Mouse (Mus musculus) cerebellum, adult 9-11 months (tissue): ENCODE measurements at regions not wholly inside any gene's neighbourhood (a gene's known extent, or its start where the extent isn't known, plus 50 kb on each side); places are given as distances from the start of the nearest gene placed in this dataset.

Experiments
- DNase-seq: peaks from one replicate; pipeline ENCODE4 v3.0.0; 2022

DNA sequence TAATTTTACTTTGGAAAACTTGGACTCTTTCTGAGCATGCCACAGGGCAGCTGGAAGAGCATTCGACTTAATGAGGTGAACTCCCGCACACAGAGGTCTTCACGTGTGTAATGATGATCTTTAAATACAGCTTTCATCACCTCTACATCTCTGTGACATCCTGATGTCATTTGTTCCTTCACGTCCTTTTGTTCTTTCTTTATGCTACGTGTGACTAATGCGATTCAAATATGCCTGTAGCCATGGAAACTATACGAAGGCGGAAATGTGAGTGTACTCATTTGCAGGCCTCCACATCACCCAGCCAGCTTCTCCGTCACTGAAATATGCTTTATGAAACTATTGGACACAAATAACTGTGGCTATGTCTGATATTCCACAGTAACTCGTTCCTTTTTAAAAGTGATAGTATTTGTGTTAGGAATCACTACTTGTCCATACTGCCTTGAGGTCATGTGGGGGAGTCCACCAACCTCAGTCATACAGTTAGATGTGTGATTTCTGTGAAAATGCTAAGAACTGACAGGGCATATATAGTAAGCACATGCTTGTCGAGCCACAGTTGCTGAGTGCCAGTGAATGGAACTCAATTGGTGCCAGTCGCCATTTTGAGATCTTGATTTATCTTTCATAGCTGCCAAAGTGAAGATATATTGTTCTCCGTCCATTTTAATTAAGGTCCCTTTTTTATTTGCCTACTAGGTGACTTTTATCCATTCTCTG lies 145.9 kb downstream of the Plk2 start:
- DNase-seq, result no peak

DNA sequence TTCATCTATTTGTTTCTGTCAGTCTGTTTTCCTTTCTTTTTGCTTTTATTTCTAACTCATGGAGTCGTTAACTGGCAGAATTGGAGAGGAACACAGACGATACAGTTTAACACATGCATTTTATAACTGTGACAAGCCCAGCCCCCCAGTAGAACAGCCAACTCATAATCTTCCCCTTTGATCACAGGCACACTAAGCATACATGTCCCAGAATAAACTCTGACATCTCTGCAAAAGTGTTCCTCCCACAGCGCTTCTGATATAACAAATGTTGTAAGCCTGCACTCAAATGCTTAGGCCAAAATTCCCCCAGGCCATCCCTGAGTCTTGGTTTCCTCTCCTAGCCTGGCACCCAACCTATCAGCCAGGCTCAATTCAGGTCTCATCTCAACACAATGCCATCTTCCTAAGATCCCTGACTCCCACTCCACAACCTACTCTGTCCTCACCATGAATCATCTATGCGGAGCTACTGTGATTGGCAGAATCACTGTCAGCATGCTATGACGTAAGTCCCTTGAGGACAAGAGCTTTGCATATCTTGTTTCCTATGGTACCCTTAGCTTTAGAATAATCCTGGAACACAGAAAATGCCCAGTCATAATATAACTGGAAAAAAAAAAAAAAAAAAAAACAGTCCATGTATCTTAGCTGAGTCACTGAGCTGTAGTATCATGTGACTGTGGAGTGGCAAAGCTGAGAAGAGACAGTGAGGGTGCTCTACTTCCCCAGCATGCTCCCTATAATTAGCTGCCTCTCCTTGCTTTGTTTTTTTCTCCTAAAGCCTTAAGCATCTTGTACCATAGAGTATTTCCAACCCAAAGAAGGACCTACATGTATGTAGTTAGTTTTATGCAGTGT lies 146.7 kb downstream of the Plk2 start:
- no peak for DNase-seq

DNA sequence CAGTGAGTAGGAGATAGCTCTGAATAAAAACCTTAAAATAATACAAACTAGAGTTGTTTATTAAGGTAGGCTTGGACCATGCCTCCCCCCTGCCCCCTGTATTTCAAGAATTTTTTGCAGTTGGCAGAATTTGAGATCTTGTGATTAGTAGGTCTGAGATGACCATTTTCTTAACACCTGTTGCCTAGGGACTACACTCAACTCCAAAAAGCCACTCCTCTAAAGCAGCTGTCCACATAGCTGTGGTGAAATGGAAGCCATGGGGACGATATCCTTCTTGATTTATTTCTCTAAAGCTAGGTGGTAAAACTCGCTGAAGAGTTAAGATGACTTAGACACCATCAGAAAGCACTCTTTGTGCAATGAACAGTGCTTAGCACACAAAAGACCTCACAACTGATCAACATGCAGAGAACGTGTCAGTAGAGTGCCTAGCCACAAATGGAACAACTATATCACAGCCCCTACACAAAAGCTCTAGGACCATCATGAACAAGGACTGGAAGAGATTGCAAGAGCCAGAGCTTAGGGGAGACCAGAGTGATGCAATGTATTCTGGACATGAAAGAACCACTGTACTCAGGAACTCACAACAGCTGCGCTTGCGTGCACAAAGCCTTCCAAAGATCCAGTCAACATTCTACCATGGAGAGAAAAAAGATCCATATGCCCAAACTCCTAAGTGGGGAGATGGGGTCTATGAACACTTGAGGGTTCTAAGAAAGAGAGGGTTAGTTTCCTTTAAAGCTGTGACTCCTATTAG lies 147.6 kb downstream of the Plk2 start:
- DNase-seq, result no peak

DNA sequence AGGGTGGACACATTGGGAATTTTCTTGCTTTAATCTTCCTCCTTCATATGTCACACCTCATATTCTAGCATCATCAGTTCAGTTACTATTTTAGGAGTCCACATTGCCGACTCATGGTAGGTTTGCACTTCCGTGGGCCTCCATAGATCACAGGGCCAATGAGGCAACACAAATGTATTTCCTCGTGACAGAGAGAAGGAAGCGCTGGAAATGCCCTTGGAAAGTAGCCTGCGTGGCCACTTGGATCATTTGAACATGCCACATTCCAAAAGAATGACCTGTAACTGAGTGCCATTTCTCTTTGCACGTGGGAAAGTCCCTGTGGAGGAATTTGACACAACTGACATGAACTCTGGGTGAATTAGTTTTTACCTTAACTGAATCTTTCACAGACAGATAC lies 150.6 kb downstream of the Plk2 start:
- DNase-seq, result no peak

DNA sequence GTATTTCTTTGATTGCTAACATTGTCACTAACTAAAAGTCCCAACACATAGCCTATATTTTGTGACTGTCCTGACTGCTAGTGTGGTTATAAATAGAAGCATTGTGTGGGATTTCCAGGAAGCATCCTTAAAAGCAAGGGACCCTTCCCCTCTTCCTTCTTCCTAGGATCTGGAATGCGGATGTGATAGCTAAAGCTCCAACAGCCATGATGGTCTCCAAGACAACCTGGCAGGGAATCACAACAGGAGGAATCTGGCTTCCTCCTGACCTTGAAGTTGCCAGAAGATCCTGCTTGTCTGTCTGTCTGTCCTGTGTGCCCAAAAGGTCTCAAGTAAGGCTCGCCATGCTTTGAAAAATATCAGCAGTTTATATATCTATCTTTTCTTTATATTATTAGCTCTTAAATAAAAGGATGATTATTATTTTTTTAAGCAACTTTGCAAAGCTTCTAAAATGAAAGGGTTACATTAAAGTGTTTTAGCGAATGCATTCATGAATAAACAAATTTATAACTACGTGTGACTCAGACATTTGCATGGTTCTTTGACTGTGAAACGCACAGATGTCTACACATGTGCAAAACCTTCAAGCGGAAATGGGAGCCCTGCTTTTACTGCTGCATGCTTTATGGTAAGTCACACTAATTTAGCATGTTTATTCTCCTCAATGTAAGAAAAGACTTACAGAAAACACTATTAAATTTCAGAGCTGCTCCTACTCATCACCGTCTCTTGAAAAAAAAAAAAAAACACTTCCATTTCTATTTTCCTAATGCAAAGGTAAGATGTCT lies 160.9 kb downstream of the Plk2 start:
- DNase-seq, result no peak

DNA sequence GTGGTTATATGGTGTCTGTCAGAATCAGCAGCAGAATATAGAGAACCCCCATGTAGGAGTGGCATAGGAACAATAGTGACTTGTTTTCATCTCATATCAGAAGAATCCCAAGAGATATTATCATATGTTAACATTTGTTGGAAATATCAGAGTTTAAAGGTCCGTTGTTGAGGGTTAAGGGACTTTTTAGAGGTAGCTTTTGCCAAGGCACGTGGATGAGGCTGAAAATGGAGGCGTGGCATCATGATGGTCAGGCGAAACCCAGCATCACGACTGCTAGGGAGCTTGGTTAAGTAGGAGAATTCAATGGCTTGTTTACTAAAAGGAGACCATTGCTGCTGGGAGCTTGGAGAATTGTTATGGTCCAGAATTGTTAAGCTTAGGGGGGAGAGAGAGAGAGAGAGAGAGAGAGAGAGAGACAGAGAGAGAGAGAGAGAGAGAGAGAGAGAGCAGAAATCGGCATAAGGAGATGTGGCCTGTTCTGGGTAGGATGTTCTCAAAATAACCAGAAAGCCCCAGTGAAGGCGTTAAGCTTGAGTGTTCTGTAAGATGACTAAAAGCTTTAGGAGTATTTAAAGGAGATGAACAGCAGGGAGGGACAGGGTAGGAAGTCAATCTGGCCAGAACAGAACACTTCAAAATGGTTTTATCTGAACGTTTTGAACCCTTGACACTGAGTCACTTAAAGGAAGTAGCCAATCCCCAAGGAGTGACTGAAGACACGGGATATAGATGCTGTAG lies 161.7 kb downstream of the Plk2 start:
- no peak for DNase-seq

DNA sequence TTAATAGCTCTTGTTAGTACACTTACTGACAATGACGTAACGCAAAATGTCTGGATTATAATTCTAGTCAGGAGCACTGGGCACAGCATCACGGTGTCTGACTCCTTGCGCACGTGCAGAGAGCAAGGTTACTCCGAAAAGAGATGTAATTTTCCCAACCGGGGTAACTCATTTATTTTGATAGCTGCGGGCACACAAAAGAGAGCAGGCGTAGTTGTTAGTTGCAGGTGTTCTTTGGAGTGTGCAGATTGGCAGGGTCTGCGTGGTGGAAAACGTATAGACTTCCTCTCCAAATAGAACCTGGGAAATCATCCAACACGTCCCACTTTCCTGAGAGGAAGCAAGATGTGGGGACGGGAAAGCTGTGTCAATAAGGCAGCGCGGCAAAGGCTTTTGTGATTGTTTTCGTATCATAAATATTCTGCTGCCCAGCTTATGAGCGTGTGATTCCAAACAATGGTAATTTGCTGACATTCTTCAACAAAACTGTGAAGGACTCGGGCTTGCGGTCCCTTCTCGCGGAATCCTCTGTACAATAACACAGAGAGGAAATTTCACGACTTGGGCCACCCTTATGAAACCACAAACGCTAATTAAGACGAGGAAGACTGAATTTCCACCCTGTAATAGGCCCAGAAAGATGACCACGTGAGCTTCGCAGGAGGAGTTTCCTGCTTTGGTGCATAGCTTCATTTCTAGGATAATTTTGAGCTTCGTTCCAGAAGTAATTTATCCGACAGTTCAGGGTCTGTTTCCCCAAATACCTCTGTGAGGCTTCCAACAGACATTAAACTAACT lies 163.3 kb downstream of the Plk2 start:
- DNase-seq, result no peak

DNA sequence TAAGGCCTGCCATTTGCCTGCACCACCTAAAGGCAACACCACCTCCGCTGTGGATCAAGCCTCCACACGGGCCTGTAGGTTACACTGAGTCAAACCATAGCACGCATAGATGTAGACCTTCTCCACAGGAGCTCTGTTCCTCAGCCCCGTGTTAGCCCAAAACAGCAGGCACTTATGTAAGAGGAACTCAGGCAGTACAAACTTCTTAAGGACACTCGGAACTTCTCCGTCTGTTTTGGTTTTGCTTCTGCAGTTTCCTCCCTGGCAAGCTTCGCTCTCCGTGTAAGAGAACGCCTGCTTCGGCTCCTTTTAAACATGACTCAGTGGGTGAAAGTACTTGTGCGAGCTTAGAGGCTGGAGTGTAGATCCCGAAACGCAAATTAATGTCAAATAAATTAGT lies 165.7 kb downstream of the Plk2 start:
- no peak for DNase-seq

DNA sequence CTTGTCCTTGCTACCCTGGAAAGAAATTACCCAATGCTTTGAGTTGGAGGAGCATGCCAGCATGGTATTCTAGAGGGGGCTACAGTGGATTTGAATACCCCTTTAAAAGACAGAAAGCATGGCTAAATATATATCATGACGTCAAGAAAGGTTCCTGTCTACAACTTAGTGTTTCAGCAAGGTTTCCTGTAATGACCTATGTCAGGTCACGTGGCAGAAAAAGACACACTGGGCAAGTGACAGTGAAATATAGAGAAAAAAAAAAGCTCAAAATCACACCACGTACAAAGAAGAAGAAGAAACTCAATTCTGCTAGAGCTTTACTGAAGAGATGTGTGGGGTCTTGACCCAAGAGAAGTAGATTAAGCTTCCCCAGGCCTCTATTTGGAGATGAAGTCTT lies 167.7 kb downstream of the Plk2 start:
- DNase-seq, result no peak

DNA sequence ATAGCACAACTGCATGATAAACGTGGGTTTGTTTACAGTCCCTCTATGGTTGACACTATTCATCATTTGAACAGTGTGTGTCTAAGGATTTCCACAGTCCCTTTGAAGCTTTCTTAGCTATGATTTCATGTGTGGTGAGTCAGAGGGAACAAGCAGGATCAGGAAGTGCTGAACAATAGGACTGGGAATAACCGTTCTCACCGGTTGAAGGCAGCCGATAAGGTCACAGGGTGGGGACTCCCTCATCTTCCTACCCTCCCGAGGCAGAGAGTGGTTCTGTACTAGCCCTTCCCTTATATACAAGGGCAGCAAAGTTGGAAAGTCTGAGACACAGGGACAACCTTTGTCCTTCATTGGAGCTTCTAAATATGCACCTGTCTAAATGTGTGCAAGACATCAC lies 168.1 kb downstream of the Plk2 start:
- no peak for DNase-seq

DNA sequence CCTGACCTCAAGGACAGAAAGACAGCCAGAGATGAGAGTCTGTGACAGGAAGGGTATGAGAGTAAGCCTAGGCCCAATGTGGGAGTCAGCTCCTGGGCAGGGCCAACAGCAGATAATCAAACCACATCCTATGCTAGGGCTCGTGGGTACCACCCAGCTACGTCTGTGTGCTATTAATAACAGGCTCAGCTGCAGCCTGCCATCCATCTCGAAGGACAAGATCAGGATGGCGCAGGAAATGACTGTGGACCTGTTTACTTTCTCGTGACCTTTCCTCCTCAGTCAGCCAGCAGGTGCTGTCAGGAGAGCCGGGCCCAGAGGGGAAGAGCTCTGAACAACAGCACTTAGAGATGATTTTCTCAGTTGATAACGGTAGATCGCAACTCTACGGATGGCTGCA lies 169.1 kb downstream of the Plk2 start:
- no peak for DNase-seq

DNA sequence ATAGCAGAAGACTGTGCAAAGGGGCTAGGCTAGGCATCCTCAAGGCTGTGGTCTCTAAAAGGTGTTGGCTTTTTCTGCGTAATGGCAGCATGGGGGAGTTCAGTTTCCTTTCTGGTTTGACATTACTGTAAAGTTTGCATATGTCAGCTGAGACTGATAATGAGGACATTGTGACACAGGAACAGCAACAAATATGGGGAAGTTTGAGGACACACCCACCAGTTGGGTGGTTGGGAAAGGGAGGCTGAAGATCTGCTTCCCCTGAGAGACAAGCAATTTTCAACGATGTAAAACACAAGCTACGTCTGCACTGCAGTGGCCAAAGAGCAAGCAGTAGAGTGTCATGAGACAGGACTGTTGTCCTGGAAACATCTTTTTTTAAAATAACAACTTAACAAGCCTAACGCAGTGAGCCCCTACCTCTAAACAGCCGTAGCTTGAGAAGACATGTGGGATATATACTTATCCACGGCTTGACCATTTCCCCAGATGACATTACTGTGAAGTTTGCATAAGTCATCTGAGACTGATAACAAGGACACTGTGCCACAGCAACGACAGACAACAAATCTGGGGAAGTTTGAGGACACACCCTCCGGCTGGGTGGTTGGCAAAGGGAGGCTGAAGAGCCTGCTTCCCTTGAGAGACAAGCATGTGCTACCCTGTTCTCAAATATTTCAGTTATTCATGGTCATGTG lies 173.8 kb downstream of the Plk2 start:
- no peak for DNase-seq

DNA sequence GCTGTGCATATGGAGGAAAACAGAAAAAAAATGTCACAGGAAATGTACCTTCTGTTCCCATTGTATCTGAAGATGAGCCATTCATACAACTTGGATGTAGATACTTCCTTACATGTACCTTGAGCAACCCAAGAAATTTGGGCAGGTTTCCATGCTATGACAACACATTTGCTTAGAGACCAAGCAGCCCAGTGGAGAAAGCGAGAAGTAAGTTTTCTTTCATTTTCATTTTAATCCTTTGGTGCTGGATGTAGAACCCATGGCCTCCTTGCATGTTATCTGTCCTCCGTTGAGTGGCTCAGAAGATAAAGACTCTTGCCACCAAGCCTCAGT lies 174.3 kb downstream of the Plk2 start:
- no peak for DNase-seq

DNA sequence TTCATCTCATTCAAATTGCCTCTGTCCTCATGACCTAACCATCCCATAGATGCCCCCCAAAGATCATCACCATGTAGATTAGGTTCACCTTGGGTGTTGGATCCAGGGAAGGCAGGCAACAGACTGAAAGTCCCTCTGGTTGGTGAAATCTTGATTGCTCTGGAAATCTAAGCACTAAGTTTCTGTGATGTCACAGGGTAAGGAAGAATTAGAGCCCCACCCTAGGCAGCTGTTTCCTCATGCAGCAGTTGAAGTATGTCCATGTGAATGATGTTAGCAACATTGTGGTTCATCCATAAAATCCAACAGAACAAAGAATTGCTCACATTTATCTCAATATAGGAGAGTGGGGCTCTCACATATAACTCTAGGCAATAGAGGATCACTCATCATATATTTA lies 175.5 kb downstream of the Plk2 start:
- no peak for DNase-seq

DNA sequence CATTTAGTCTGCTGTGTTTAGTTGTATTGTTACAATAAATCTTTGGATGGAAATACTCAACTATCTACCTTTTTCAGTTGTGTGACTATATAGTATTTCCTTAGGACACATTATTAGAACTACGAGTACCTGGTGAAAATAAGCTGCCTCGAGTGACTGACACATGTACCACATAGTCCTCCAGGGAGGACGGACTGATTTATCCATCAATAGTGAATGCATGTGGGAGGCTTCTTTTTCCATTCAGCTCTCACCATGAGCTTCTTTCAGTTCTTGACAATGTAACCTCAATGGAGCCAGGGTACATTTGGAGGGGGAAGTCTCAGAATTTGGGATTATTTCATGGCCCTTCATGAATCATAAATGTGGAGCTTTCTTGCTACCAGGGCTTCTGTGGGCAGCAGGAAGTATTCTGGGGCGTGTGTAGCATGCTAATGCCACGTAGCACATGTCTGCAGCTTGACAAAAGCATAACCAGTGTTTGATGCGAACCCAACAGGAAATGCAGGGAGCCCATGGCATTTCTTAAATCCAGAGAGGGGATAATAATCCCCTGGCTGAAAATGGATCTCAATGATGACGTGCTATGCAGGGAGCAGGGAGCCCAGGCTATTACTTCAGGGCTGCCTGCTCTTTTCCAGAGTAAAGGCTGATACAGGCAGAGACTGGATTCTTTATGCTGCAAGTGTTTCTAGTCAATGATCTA lies 178.7 kb downstream of the Plk2 start:
- no peak for DNase-seq

DNA sequence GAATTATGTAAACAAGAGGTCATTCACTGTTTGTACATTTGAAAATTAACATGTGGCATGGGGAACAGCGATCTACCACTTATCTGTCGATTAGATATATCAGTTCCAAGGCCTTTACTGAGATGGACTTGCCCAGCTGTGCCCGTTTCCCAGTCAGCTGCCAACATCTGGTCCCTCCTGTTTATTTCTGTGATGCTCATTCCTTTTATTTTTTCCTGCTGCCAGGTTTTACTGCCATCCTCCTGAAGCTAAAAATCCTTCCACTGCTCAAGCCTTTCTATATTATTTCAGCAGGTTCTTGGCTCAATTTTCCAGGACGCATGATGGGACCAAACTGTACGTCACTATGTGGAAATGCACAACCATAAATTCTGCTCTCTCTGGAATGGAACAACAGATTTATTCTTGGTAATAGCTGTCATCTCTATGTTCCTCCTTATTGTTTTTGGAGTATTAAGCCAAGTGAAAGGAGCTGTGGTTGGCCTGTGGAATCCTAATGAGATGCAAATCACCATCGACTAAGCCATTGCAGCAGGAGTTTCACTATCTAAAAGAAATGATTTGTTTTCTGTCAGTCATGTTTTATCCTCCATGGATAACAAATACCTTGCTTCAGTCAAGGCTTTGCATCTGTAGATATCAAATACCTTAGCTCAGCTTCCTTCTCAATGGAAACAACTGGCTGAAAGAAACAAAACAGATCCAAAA lies 180.1 kb downstream of the Plk2 start:
- DNase-seq, result no peak

DNA sequence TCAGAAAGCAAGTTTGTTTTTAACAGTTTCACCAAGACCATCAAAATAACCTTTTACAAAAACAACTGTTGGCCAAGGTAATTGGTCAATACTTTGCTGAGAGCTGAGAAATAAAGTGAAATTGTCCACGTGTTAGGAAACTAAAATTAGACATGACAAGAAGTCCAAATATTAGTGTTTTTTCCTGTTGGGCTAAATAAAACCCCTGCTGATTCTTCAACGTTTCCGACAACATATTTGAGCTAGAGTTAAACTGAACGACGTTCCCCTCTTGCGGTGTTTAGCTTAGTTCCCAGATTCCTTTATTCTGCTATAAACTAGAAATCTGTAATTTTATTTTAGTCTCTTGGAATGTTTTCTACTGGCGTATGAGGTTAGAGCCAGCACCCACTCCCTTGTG lies 183.3 kb downstream of the Plk2 start:
- no peak for DNase-seq

DNA sequence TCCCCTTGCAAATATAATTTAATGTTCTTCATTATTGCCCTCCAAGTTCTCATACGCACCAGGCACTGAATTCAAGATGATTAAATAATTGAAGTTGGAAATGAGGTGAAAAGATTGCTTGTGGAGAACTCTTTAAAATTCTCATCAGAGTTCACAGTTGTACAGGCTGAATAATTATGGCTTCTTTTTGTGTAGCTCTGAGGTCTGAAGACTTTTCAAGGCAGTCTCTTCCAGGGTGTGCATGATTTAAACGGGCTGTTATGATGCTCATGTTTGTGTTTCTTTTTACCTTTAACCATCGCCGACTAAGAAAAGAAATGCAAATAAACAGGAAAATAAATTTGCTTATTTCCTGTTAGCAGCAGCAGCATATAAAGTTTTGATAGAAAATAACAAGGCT lies 185.3 kb downstream of the Plk2 start:
- DNase-seq, result no peak

DNA sequence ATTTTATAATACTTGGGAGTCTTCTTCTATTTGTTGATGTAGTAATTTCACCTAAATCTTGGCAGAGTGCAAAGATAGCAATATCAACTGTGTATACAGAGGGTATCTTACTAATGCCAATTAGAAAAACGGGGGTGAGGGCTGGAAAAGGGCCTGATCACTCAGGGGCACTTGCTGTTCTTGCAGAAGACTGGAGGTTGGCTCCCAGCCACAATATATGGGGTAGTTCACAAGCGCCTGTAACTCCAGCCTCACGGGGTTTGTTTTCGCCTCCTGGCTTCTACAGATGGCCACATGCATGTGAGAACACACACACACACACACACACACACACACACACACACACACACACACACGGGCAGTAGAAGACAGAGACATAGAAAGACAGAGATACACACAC lies 185.7 kb downstream of the Plk2 start:
- DNase-seq, result no peak

DNA sequence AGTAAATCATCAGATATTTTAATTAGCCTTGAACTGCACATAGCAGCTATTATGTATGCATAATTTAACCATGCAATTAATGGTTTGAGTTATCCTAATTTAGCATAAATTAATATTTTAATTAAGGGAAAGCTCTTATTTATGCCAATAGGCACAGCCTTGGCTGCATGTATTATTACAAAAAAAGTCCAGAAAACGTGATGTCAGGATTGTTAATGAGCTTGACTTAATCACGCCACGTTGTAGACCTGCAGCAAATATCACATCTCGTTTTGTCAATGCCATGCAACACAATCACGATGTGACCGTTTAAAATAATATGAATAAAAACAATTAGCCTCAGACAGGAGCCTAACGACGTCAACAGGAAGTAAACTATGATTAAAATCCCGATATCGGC lies 189.9 kb downstream of the Plk2 start:
- DNase-seq, result no peak
